Mouse (Mus musculus) midbrain, postnatal 0 days (tissue): Measurements from ENCODE around the gene Fyn. TPM values are rescaled to one million over a fixed set of nuclear protein-coding genes. Genes with fewer than 3 reads are reported as not detected.

ENCODE experiments used
- ATAC-seq: fragments of 200-750 bp; cut with Nextera tagmentation; 2 replicates; pipeline ENCODE4 v1.8.0; 2017; ENCODE audit warnings: moderate number of reproducible peaks, mild to moderate bottlenecking, moderate TSS enrichment, moderate library complexity; ENCODE audit not compliant: low FRiP score
- DNase-seq: peaks from one replicate; pipeline ENCODE4 v3.0.0-alpha.2; 2015; ENCODE audit warnings: low spot score
- H3K27ac ChIP-seq: fragments of 300-500 bp; sonication (generic); 2 replicates; pipeline ENCODE4 v1.5.1; 2014; ENCODE audit warnings: low read depth, mild to moderate bottlenecking, low read length, mixed read lengths
- H3K27me3 ChIP-seq: fragments of 300-500 bp; sonication (generic); 2 replicates; pipeline ENCODE4 v1.6.1; 2014; ENCODE audit warnings: low read length, control low read depth, mixed read lengths; ENCODE audit not compliant: insufficient read depth
- H3K36me3 ChIP-seq: fragments of 300-500 bp; sonication (generic); 2 replicates; pipeline ENCODE4 v1.6.1; 2014; ENCODE audit warnings: low read length, control low read depth, mixed read lengths; ENCODE audit not compliant: insufficient read depth
- H3K4me1 ChIP-seq: fragments of 300-500 bp; sonication (generic); 2 replicates; pipeline ENCODE4 v1.6.1; 2014; ENCODE audit warnings: mild to moderate bottlenecking, control low read depth, antibody characterized with exemption, low read length, mixed read lengths; ENCODE audit not compliant: insufficient read depth
- H3K4me2 ChIP-seq: fragments of 300-500 bp; sonication (generic); 2 replicates; pipeline ENCODE4 v1.6.1; 2014; ENCODE audit warnings: low read depth, mild to moderate bottlenecking, low read length, mixed read lengths; ENCODE audit not compliant: poor library complexity, severe bottlenecking
- H3K4me3 ChIP-seq: fragments of 300-500 bp; sonication (generic); 2 replicates; pipeline ENCODE4 v1.5.1; 2014; ENCODE audit warnings: low read depth, mild to moderate bottlenecking, low read length, moderate library complexity
- H3K9ac ChIP-seq: fragments of 300-500 bp; sonication (generic); replicated peaks from 2 replicates; pipeline ENCODE4 v1.6.1; 2014; ENCODE audit warnings: mild to moderate bottlenecking, low read length, moderate library complexity, mixed read lengths; ENCODE audit not compliant: poor library complexity, severe bottlenecking
- H3K9me3 ChIP-seq: fragments of 300-500 bp; sonication (generic); 2 replicates; pipeline ENCODE4 v1.6.1; 2016; ENCODE audit warnings: low read length, control low read depth
- CTCF ChIP-seq: IDR thresholded peaks from 2 replicates; pipeline ENCODE4 v1.5.1; 2016; ENCODE audit warnings: antibody characterized with exemption, mild to moderate bottlenecking
- WGBS: fragments of 180-500 bp; shearing (Covaris S2); extraction: QIAGEN DNeasy Blood & Tissue Kit; methylation state at CpG from one replicate; pipeline ENCODE4 v1.1.7; 2014; 5-methylcytosine and 5-hydroxymethylcytosine counted together
- polyA plus RNA-seq: library from polyadenylated mRNA; unstranded; fragments of >200 nt; fragmentation: Nextera tagmentation; extraction: Ambion mirVana; gene quantifications from 2 replicates; pipeline ENCODE4 v1.2.1, GENCODE M21; 2015
- total RNA-seq: library from RNA; depleted of rRNA; stranded (reverse); fragments of >200 nt; gene quantifications from 2 replicates; pipeline ENCODE4 v1.2.3, GENCODE M21; 2014

Gene Fyn
- total and polyA plus RNA-seq, 2 experiments from 2014 or later: 82.9 to 121 TPM

- no peaks in the 10 kb centered on the region for H3K4me1 ChIP-seq
- 84% methylated on average over 6 of the region's 6 CpGs for WGBS
Measured at GRCm38 (mm10) chr10:39516541-39517133, 148.0 kb downstream of the Fyn start.

GRCm38 (mm10) chr10:39517375-39517774 is 148.7 kb downstream of the Fyn start:
- H3K9ac ChIP-seq: peak overlapping the region; percentile 1; the same call in 1 of the 2 replicates
- ATAC-seq (no peak), DNase-seq (no peak)
- no peaks in the 10 kb centered on the region for H3K4me1 ChIP-seq
- no peak for TF ChIP-seq CTCF
- no peaks in the 10 kb centered on the region for H3K27me3 ChIP-seq
- H3K9me3 ChIP-seq: no peaks in the 10 kb centered on the region
- no peak overlapping the region for H3K27ac ChIP-seq
- no peak overlapping the region for H3K4me2 ChIP-seq
- peaks cover 20% of the 10 kb centered on the region for H3K36me3 ChIP-seq
- no peak overlapping the region for H3K4me3 ChIP-seq
- 27% methylated on average over 9 of the region's 9 CpGs for WGBS

More at GRCm38 (mm10) chr10:39516541-39517133, 148.0 kb downstream of the Fyn start:
- no peak for TF ChIP-seq CTCF
- Histone ChIP-seq H3K9me3 (no peaks in the 10 kb centered on the region), H3K4me2 (no peak overlapping the region), H3K9ac (no peak overlapping the region), H3K27me3 (no peaks in the 10 kb centered on the region), H3K36me3 (peaks cover 20% of the 10 kb centered on the region), H3K4me3 (no peak overlapping the region), H3K27ac (no peak overlapping the region)
- no peak for DNase-seq
- no peak for ATAC-seq

GRCm38 (mm10) chr10:39518232-39518631 is 149.6 kb downstream of the Fyn start:
- no peaks in the 10 kb centered on the region for H3K9me3 ChIP-seq
- peak overlapping the region; percentile 7; the same call in 1 of the 2 replicates for H3K27ac ChIP-seq
- 54% methylated on average over 8 of the region's 8 CpGs for WGBS
- no peak for ATAC-seq
- DNase-seq: no peak
- peaks cover 22% of the 10 kb centered on the region for H3K36me3 ChIP-seq
- no peaks in the 10 kb centered on the region for H3K27me3 ChIP-seq
- no peak overlapping the region for H3K4me3 ChIP-seq
- no peak for TF ChIP-seq CTCF
- no peaks in the 10 kb centered on the region for H3K4me1 ChIP-seq
- no peak overlapping the region for H3K4me2 ChIP-seq
- H3K9ac ChIP-seq: no peak overlapping the region

DNA sequence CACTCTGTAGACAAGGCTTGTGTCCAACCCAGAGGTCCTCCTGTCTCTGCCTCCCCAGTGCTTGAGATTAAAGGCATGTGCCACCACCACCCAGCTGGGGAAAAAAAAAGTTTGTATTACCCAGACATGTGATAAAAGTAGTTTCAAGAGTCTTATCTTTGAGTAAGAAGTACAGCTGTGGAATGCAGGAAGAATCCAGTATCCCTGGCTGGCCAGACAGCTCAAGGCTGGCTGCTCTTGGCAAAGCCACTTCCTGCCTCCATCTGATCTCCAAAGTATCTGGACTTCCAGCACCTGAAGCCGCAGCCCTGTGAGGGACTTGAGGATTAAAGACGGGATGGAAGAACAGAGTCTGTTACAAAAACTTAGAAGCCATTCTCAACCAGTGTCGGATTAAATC is 150.2 kb downstream of the Fyn start:
- no peak overlapping the region for H3K4me3 ChIP-seq
- no peak overlapping the region for H3K4me2 ChIP-seq
- ATAC-seq (no peak), DNase-seq (no peak)
- no peaks in the 10 kb centered on the region for H3K4me1 ChIP-seq
- H3K36me3 ChIP-seq: peaks cover 23% of the 10 kb centered on the region
- no peak overlapping the region for H3K9ac ChIP-seq
- no peak for TF ChIP-seq CTCF
- H3K27ac ChIP-seq: no peak overlapping the region
- 77% methylated on average over 3 of the region's 3 CpGs for WGBS
- no peaks in the 10 kb centered on the region for H3K9me3 ChIP-seq
- H3K27me3 ChIP-seq: no peaks in the 10 kb centered on the region

DNA sequence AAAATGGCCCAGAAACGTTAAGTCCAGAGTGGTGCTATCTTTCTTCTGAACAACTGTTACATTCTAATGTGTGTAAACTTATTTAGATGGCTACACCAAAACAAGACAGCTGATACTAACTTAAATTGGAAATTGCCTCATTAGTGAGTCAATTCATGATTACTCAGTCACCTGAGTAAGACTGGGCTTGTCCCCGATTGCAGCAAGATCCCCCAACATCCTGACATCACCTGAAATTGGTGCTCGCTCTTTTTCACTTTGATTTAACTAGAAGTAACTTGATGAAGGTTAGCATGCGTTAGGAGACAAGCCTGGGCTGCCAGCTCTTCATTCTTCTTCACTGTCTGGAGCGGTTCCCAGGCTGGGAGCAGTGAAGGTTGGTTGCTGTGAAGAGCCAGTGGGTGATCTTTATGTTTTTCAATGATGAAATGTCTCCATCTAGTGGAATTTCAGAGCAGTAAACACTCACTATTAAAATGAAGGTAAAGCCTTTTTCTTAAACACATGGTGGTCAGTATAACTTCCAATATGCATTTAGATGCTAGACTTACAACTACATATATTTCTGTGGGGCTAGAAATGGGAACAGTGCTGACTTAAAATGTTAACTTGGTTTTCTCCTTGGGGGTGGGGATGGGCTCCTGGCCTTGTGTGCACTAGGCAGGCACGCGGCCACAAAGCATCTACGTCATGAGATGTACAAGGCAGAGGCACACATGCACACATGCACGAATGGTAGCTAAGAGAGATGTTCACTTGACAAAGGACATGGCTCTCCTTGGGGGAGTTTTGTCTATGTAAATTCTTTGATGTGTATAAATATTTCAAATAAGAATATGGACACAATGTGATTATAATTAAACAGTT is 151.7 kb downstream of the Fyn start:
- H3K4me3 ChIP-seq: no peak overlapping the region
- DNase-seq (peak; percentile 90), ATAC-seq (peak; percentile 79)
- H3K4me2 ChIP-seq: no peak overlapping the region
- peaks cover 14% of the 10 kb centered on the region for H3K36me3 ChIP-seq
- no peak overlapping the region for H3K9ac ChIP-seq
- TF ChIP-seq CTCF: peak; percentile 89
- 46% methylated on average over 9 of the region's 9 CpGs for WGBS
- no peaks in the 10 kb centered on the region for H3K4me1 ChIP-seq
- no peaks in the 10 kb centered on the region for H3K9me3 ChIP-seq
- no peaks in the 10 kb centered on the region for H3K27me3 ChIP-seq
- H3K27ac ChIP-seq: peak overlapping the region; percentile 4; the same call in 1 of the 2 replicates

DNA sequence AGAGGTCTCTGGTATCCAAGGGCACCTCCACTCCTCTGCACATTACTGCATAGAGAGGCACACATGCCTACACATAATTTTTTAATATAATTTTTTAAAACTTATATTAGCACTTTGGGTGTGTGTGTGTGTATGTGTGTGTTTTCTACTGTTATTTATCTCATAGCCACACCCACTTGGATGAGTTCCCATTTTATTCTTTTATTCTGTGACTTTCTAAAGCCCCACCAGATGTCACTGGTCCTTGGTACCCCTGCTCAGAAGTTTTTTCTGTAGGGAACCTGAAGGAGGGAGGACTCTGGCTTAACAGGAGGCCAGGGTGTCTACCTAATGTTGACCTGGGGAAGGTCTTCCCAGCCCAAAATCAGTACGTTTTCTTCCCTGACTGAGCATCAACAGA is 152.7 kb downstream of the Fyn start:
- H3K4me2 ChIP-seq: no peak overlapping the region
- H3K27me3 ChIP-seq: no peaks in the 10 kb centered on the region
- no peak overlapping the region for H3K4me3 ChIP-seq
- WGBS: 70% methylated on average over 1 of the region's 1 CpGs
- no peak for TF ChIP-seq CTCF
- H3K9ac ChIP-seq: no peak overlapping the region
- H3K36me3 ChIP-seq: peaks cover 13% of the 10 kb centered on the region; the same call in 1 of the 2 replicates
- H3K27ac ChIP-seq: no peak overlapping the region
- H3K9me3 ChIP-seq: no peaks in the 10 kb centered on the region
- H3K4me1 ChIP-seq: no peaks in the 10 kb centered on the region
- ATAC-seq (no peak), DNase-seq (no peak)
